Mouse (Mus musculus): Measurements from ENCODE around the gene Sp2.

DNA sequence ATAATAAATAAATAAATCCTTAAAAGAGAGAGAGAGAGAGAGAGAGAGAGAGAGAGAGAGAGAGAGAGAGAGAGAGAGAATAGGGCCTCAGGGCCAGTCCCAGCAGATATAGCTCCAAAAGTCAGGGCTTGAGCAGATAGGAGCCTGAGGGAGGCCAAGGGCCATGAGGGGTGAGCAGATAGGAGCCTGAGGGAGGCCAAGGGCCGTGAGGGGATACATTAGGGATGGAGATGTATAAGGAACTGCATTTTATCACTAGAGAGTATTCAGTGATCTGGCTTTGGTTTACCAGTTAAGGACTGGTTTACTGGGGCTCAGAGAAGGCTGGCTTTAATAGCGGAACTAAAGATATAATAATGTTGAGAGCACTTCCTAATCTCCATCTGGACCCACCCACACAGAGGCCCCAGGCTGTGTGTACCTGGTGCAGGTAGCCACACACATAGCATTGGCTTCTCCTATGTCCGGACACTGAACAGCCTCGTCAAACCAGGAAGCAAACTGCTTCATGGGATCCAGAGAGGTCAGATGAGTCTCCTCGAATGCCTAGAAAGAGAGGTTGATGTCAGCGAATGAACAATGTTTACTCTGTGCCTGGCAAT, 40.7 kb downstream of the Sp2 start:
- TF ChIP-seq EP300 (IDR thresholded peaks at IDR 0.05; ENCODE audit: low read depth) (no peak), CTCF (IDR thresholded peaks at IDR 0.05; ENCODE audit: low read depth) (no peak)
